Mouse (Mus musculus) megakaryocyte progenitor cell, adult 5-6 weeks (primary cell): Measurements from ENCODE around the gene H2-Aa. TPM values are rescaled to one million over a fixed set of nuclear protein-coding genes. Genes with fewer than 3 reads are reported as not detected.

ENCODE experiments used
- ATAC-seq: replicated peaks from 2 replicates; pipeline ENCODE4 v1.8.0; 2016; ENCODE audit warnings: mild to moderate bottlenecking, moderate TSS enrichment, inconsistent platforms; ENCODE audit not compliant: poor library complexity
- total RNA-seq, 2 experiments: library from RNA; stranded (forward) in 1 of 2; stranded (reverse) in 1 of 2; fragments of 157-497, 149-512 nt in 1 of 2; fragments of 200-1000 nt in 1 of 2; gene quantifications; 2 replicates each; pipeline versions ENCODE4 v1.2.3 to v1.2.4; 2015 to 2017

H2-Aa gene
- total RNA-seq, 2 experiments from 2014 or later, result 24.6 to 30.1 TPM

DNA sequence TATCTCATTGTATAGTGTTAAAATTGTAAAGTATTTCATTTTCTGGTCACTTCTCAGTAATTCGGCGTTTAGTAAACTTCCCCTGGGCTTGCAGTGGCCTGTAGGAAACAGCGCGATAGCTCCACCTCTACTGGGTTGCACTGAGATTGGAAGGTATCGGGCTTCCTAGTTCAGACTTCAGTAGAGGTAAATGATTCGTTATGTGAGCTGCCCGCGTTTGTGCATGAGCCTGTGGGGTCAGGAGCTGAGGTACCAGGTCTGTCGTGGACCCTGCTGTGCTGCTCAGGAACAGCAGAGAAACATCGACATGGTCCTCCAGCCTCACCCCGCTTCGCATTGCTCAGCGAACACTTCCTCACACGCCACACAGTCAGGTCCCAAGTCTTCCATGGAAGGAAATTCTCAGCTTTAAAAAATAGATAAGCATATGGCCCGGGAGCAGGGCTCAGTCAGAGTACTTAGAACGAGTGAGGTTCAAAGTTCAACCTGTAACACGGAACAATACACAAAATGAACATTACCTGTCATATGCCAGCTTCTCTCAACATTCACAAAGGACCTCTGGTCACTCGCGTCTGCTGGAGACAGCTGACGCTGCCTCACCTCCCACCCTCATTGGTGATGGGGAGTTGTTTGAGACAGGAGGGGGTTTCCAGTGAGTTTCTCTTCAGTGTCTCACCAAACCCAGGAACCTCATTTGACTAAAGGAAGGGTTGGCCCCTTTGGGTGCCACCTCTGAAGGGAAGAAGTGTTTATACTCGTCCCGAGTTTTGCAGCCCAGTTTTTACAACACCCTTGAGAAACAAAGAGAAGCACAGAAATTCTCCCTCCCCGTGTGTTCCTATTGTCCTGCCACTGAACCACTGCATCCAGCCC, 13.3 kb upstream of the H2-Aa start:
- no peak for ATAC-seq

DNA sequence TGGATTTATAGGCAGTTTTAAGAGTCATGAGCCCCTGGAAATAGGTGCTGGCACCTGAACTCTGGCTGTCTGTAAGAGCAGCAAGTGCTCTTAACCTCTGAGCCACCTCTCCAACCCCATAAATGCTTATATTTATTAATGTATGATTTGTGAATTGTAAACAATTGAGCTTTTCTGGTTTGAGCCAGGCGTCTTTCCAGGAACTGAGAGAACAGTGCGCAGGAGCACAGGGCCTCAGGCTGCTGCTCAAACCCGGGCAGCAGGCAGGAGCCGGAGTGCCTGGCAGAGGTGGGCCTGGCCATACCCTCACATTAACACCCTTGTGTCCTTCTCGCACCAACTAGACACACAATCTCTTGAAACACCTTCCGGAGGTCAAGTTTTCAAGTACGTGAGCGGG, 12.4 kb upstream of the H2-Aa start:
- ATAC-seq, result no peak

DNA sequence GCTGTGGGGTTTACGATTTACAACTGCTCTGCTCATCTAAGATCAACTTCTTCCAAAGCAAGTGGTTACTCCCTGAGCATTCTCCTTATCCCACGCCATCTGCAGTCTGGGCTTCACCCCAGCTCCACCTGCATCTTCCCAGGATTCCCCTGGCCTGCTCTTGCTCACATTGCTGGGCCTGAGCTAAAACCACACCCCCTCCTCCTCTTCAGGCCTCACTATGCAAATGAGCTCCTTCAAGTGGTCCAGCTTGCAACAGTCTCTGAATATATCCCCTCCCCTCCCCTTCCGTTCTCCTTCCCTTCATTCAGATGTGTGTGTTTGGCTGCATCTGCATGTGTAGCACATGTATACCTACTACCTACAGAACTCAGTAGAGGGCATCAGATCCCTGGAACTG, 11.7 kb upstream of the H2-Aa start:
- ATAC-seq, result no peak

DNA sequence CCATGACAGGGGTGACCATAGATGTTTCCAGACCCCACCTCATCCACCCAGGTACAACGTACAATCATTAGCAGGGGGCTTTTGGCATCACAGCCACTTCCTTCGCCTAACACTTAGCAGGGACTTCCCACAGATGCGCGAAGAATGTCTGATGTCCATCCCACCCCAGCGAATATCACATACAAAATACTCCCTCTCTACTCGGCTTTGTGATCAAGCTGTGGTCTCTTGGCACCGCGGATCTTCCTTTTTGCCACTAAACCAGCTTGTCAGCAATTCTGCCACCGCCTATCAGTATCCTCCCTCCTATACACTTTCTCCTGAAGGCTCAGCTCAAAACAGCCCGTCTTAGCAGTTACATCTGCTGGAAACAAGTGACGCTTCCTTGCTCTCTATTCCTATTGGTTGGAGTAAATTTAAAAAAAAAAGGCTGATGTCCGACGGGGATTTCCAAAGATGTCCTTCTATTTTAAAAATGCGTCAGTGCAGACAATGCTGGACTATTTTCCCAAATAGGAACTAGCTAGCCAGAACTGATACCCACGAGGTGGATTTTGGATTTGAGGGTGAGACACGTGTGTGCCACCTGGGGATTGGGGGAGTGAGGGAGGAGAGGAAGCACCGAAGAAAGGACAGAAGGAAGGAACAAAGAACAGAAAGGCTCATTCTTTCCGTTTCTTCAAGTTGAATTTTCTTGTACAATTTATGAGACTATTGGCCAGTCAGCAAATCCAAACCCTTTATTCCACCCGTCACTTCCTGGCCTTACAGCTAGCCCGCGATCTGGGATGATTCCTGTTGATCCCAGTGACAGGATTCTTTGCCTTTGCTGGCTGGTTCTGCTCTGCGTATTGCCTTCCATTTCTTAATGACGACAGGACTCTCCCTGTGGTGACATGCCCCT, 8.5 kb upstream of the H2-Aa start:
- peak; percentile 79 for ATAC-seq

DNA sequence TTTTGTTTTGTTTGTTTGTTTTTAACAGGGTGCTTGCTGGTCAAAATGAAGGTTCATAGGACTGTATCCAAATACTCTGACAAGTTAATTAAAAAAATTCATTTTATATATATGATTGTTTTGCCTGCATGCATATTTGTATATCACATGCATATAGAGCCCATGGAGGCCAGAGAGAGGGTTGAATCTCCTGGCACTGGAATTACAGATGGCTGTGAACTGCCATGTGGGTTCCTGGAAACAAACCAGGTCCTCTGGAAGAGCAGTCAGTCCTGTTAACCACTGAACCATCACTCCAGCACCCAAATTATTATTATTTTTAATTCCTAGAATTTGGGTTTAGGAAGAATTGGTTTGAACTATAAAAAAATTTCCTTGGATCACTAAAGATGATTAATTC, 7.7 kb upstream of the H2-Aa start:
- ATAC-seq, result no peak

DNA sequence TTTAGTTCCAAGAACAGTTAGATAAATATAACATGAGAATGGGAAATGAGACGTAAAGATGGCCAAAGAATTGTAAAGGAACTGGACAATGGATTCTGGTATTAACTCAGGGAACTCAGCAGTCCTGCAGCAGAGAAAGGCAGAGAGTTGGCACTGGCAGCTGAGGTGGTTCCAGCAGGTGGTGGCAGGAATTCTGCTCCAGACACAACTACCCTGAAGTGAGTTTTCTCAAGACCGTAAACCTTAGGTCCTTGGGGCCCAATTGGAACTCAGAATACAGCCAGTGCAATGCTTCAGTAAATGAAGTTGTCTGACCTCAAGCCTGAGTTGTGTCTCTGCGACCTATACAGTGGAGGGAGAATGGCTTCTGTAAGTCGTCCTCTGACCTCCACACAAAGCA, 6.6 kb upstream of the H2-Aa start:
- no peak for ATAC-seq

DNA sequence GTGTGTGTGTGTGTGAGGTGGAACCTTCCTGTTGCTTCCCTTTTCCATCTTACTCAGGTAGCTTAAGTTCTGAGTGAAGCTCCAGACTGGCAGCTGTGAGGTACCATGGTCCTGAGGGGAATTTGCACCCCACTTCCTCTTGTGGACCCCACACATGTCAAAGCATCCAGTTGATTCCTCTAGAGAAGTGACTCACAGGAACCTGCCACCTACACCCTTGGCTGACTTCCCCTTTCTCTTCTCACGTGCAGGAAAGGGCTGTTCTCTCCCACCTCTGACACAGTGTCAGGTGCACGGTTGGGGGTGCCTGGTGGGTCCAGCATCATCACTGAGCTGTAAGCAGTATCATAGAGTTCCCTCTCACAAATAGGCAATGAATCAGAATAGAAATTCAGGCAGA, 5.9 kb upstream of the H2-Aa start:
- ATAC-seq, result peak; percentile 58

DNA sequence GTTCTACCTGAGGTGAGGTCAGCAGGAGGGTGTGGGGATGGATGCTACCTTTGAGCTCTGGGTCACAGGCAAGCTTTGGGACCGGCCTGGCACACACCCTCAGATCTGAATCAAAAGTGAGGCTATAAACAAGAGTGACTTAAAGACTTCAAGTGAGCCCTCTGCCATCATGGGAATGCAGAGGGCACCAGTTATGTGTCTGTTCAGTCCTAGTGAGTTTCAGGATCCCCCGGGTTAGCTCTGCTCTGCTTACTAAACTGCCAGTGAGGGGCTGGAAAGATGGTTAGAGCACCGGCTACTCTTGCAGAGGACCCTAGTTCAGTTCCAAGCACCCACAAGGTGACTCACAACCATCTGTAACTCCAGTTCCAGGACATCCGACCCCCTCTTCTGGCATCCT, 4.9 kb upstream of the H2-Aa start:
- no peak for ATAC-seq

DNA sequence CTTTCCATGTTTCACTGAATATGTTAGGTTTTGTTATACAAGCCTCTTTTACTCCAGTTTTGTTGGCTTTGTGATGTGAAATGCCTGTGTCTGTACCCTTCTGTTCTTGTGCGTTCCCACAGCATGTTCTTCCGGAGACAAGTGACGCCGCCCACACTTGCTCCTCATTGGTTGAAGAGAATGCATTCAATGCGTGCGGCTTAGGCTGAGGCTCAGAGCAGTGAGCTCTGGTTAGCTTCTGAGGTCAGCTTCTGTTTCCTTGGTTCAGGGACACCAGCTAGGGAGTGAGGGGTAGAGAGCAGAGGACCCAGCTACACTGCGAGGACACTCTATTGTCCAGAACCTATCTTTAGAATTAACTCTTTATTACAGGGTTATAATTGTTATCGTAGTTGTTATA, 4.0 kb upstream of the H2-Aa start:
- ATAC-seq, result peak; percentile 85

DNA sequence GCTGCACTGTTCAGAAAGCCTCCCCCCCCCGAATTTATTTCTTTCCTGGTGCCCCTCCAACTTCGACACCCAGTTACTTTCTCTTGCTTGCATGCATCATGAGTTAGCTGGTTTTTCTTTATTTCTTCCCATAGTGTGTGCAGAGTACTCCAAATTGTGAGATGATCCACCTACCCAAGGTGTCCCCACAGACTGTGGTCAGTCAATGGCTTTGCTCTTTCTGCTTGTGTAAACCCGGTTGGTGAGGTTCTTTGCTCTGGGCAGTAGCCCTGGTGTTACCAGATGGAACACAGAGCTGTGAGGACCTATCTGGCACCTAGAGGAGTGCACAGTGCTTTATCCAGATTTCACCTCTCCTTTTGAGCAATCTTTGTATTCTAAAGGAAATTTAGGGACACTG, 508 bp upstream of the H2-Aa start:
- no peak for ATAC-seq

DNA sequence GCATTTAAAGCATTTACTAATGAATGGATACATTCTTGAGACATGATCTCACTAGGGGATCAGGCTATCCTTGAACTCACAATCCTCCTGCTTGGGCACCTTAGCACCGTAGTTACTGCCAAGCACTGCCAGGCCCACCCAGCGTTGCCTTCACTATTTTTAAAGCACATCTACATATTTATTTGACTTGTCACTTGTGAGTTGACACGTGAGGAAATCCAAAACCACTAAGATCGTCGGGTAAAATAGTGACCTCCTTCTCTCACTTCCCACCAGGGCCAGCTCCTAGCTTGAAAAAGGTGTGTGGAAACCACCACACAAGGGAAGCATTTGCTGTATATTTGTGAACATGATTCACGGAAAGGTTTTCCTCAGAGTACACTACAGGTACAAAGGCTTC, 624 bp downstream of the H2-Aa start:
- no peak for ATAC-seq

DNA sequence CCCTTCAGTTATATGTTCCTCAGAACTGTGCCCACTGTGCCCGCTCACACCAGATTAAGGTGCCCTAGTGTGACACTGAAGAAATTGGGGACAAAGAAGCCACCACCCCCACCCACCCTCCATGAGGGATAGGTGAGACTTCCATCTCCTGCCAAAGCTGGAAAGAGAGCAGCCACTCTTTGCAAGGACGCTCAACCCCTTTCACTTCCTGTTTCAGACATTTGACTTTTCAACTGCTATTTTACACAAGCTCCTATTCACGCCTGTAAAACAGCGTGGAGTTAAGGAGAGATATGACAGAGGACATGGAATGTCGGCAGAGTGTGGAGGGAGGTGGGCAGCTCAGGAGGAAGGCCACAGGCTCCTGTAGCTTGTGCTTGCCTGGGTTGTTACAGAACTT, 1.1 kb downstream of the H2-Aa start:
- 0 out of 2 replicates have a peak, but pooled peaks have one; percentile 21 for ATAC-seq

DNA sequence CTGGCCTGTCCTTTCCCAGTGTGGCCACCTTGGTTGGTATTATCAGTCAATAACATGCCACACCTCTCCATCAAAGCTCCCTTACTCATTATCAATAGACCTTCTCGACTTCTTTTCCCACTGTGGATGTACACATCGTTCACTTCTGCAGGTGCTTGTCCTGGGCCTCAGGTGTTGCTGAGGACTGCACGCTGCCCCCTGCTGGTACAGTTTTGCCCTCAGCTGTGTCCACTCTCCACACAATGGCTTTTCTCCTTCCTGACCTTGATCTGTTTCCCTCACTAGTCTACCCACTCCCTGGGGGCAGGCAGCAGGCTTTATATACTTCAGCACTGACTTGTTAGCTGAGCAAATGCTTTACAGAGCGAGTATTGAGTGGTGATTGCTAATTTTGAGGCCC, 1.8 kb downstream of the H2-Aa start:
- ATAC-seq, result peak; percentile 69

DNA sequence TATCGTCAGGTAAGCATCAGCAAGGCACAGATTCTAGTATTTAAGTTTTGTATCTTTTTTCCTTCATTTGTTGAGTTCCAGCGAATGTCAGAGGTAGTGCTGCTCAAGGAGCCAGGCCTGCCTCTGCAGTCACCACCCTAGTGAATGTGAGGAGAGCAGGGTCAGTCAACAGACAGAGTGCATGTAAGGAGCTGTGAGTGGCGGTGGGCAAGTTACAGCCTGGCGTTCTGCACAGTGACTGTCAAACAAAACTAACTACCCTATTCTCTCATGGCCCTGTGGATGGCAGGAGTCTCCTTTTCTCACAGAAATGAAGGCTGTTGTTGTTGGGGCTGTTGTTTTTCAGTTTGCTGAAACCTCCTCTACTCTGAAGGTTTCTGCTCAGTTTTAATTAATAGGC, 2.3 kb downstream of the H2-Aa start:
- no peak for ATAC-seq

DNA sequence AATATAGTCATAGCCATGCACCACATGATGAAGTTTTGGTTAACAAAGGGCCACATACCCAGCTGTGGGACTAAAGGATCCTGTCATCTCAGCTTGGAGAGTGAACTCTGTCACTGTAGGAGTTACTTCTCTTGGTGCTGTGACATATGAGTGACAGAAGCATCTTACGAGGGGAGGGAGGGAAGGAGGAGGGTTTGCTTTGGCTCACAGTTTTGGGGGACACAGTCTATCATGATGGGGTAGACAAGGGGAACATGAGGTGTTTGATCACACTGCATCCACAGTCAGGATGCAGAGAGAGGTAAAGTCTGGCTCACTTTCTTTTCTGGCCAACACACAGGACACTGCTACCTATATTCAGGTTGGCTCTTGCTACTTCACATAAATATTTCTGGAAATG, 5.8 kb downstream of the H2-Aa start:
- no peak for ATAC-seq

DNA sequence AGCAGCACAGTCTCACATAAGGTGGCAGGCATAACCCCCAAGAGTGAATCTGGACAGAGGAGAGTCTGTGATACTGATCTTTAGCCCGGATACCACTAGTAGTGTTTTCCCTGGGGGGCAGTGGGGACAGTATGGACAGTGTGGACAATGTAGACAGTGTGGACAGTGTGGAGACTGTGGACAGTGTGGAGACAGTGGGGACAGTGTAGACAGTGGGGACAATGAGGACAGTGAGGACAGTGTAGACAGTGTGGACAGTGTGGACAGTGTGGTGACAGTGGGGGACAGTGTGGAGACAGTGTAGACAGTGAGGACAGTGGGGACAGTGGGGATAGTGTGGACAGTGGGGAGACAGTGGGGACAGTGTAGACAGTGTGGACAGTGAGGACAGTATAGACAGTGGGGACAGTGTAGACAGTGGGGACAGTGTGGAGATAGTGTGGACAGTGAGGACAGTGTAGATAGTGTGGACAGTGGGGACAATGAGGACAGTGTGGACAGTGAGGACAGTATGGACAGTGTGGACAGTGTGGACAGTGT, 7.1 kb downstream of the H2-Aa start:
- ATAC-seq, result no peak

DNA sequence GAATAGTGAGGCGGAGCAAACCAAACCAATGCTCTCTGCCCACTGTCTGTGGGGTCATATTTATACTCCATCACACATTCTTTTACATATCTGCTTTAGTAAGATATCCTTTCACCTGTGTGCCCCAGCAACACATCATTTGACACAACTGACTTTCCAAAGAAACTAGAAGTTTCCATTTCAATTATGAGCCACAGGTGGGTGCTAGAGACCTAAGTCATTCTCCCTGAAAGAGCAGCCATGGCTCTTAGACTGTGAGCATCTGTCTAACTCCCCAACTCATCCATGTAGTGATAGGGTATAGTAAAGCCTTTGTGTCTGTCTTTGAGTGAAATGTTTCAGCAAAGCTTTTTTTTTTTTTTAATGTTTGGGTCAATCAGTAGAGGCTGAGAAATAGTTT, 15.5 kb downstream of the H2-Aa start:
- ATAC-seq, result no peak

DNA sequence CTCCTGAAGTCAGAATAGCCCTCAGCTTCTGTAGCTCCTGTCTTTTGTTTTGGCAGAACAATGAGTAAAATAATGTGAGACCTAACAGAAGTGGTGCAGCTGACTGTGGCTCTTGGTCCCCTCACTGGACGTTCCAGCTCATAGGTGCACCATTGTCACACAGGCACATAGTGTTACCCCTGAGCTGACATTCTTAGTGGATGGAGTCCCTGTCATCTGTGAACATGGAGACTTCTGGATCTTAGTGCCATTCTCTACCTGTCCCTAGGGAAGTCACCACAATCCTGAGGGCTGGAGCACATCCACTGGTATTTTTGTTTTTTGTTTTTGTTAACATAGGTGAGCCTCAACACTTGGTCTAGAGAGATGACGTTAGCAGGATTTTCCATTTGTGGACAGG, 16.7 kb downstream of the H2-Aa start:
- no peak for ATAC-seq

DNA sequence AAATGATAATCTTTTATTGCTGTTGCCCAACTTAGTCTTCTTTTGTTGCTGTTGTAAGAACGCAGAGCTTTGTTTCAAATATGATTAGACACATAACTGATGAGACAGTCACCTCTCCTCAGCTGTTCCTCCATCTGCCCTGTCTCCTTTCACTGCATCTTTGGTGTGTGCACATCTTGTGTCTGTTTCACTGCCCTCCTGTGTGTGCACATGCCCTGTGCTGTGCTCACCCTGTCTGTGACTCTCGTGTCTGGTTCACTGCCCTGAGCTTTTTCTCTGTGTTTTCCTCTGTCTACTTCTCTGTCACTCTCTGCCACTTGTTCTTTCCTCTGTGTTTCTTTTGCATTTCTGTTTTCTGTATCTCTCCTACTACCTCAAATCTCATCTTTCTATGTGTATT, 17.4 kb downstream of the H2-Aa start:
- no peak for ATAC-seq

DNA sequence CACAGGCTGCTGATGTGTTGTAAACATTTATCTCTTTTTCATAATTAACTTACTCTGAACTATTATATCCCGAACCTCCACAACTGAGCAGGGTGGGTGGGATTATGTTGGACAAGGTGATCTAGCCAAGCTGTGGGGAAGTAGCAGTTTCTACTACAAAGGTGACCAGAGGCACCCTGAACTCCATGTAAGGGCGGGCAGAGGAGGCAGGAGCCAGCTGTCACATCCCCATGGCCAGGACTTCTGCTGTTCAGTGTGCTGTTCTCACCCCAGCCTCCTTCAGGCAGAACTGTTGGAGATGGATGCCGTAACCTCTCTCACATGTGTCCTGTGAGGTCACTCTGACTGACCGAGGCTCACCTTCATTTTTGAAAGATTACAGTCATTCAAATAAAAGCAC, 17.8 kb downstream of the H2-Aa start:
- no peak for ATAC-seq

DNA sequence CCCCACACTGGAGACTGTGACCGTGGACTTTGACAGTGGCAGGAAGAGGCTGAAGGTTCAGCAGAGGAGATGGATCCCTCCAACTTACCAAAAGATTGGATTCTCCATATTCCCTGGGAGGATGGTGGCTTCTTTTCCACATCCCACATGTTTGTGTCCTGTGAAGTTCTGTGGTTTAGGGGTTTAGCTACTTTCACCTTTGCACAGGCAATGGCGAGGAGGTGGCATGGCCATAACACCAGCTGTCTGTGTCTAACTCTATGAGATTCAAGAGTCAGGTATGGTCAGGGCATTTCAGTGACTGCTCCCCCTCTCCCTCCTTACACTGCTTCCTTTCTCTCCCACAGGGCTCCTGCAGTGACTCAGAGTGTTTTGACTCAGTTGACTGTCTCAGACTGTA, 18.9 kb downstream of the H2-Aa start:
- no peak for ATAC-seq

DNA sequence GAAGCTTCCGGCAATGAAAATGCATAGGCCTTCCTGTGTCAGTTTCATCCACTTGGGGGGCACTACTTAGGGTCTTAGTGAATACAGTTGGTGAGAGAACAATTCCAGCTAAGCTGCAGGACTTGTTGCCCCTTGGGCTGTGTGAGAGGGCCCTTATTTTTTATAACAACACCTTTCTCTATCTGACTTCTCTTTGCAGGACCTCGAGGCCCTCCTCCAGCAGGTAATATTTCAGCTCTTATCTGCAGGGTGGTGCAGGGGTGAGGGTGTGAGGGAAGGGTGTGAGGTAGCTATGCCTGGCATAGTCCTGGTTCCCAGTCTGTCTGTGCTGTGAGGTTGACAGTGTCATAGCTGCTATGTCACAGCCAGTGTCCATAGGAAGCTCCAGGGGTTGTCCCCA, 19.4 kb downstream of the H2-Aa start:
- no peak for ATAC-seq
